Mouse (Mus musculus) heart, postnatal 0 days (tissue): ENCODE data around the gene Vmn1r4.

Source experiments
- CTCF ChIP-seq: IDR thresholded peaks from 2 replicates; pipeline ENCODE4 v1.5.1; 2016; ENCODE audit warnings: antibody characterized with exemption, control low read depth, low read depth
- EP300 ChIP-seq: IDR thresholded peaks from 2 replicates; pipeline ENCODE4 v1.6.1; 2016; ENCODE audit warnings: antibody characterized with exemption, low read depth

DNA sequence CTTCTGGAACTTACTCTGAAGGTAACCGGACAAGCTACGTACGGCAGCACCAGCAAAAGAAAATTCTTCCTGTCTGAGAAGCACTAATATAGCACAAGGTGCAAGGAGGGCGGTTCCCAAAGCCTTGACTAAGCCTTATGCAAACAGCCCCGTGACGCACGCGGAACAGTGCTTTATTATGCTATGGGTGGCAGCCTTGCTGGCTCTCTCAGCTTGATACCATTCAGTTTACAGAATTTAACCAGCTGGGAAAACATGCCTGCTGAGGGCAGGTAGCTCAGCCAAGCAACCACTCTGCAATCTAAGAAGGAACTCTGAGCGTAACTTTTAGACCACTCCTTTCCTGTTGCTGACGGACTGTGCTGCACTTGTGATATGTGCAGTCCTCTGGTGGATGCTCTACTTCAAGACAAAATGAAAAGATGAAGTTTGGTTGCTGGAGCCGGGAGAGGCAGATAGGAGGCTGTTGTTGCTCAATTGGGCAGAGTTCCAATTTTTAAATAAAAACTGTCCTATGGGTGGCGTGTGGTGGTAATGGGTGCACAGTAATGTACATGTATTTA, 21.9 kb upstream of the Vmn1r4 start:
- TF ChIP-seq CTCF (no peak), EP300 (no peak)
